Mouse (Mus musculus): Measurements from ENCODE around the gene G0s2. TPM values are rescaled to one million over a fixed set of nuclear protein-coding genes. Genes with fewer than 3 reads are reported as not detected.

G0s2 gene
- polyA plus RNA-seq, 1 experiment from 2014 or later = 180 TPM

- H3K4me1 ChIP-seq (ENCODE audit: control insufficient read depth, low read depth, low read length) = no peaks in the 10 kb centered on the region; the same call in 1 of the 2 replicates
- no peak overlapping the region for H3K27ac ChIP-seq (ENCODE audit: low read length)
- H3K27me3 ChIP-seq (ENCODE audit: control insufficient read depth, insufficient read depth, low read depth, low read length) = no peaks in the 10 kb centered on the region
- no peak for ATAC-seq (ENCODE audit: low read depth)
- H3K4me2 ChIP-seq (ENCODE audit: low read depth, low read length) = no peak overlapping the region
- WGBS (ENCODE audit: insufficient replicate concordance) = 15% methylated on average over 1 of the region's 1 CpGs
- no peaks in the 10 kb centered on the region for H3K36me3 ChIP-seq (ENCODE audit: control insufficient read depth, insufficient read depth)
- no peak overlapping the region for H3K9ac ChIP-seq (ENCODE audit: low read depth, low read length)
- no peaks in the 10 kb centered on the region for H3K9me3 ChIP-seq (replicated peaks; ENCODE audit: control insufficient read depth, low read length)
- no peak overlapping the region for H3K4me3 ChIP-seq (ENCODE audit: low read depth, low read length)
Observed at GRCm38 (mm10) chr1:193309785-193310518, 36.9 kb upstream of the G0s2 start.

GRCm38 (mm10) chr1:193306832-193307231 lies 33.8 kb upstream of the G0s2 start:
- no peak overlapping the region for H3K9ac ChIP-seq (ENCODE audit: low read depth, low read length)

DNA sequence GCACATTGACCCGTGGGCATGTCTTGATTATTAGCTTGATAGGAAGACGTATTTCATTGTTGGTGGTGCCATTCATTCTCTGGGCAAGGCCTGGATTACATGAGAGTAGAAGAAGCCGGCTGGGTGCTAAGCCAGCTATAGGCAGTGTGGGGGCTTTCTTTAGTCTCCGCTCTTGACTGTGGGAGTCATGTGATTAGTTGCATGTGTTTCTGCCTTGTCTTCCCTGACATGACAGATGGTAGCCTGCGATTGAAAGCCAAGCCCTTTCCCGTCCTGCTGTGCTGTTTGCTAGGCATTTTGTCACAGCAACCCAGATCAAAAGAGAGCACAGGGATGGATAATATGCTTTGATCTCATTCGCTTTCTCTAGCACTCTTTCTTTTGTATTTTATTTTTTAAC lies 32.4 kb upstream of the G0s2 start:
- H3K4me3 ChIP-seq (ENCODE audit: low read depth, low read length) = no peak overlapping the region
- no peak overlapping the region for H3K4me2 ChIP-seq (ENCODE audit: low read depth, low read length)
- H3K27me3 ChIP-seq (ENCODE audit: control insufficient read depth, insufficient read depth, low read depth, low read length) = no peaks in the 10 kb centered on the region
- H3K27ac ChIP-seq (ENCODE audit: low read length) = no peak overlapping the region
- WGBS (ENCODE audit: insufficient replicate concordance) = 49% methylated on average over 7 of the region's 7 CpGs
- no peak for ATAC-seq (ENCODE audit: low read depth)
- H3K9ac ChIP-seq (ENCODE audit: low read depth, low read length) = no peak overlapping the region
- H3K36me3 ChIP-seq (ENCODE audit: control insufficient read depth, insufficient read depth) = no peaks in the 10 kb centered on the region
- no peaks in the 10 kb centered on the region for H3K9me3 ChIP-seq (replicated peaks; ENCODE audit: control insufficient read depth, low read length)
- H3K4me1 ChIP-seq (ENCODE audit: control insufficient read depth, low read depth, low read length) = no peaks in the 10 kb centered on the region; the same call in 1 of the 2 replicates

More at GRCm38 (mm10) chr1:193306832-193307231, 33.8 kb upstream of the G0s2 start:
- H3K4me1 ChIP-seq (ENCODE audit: control insufficient read depth, low read depth, low read length) = no peaks in the 10 kb centered on the region; the same call in 1 of the 2 replicates
- H3K4me3 ChIP-seq (ENCODE audit: low read depth, low read length) = no peak overlapping the region
- no peak for ATAC-seq (ENCODE audit: low read depth)
- no peaks in the 10 kb centered on the region for H3K27me3 ChIP-seq (ENCODE audit: control insufficient read depth, insufficient read depth, low read depth, low read length)
- no peak overlapping the region for H3K4me2 ChIP-seq (ENCODE audit: low read depth, low read length)
- no peaks in the 10 kb centered on the region for H3K36me3 ChIP-seq (ENCODE audit: control insufficient read depth, insufficient read depth)
- no peaks in the 10 kb centered on the region for H3K9me3 ChIP-seq (replicated peaks; ENCODE audit: control insufficient read depth, low read length)
- H3K27ac ChIP-seq (ENCODE audit: low read length) = no peak overlapping the region
- 55% methylated on average over 2 of the region's 2 CpGs for WGBS (ENCODE audit: insufficient replicate concordance)

GRCm38 (mm10) chr1:193303096-193303495 lies 30.1 kb upstream of the G0s2 start:
- no peak overlapping the region for H3K4me2 ChIP-seq (ENCODE audit: low read depth, low read length)
- H3K4me1 ChIP-seq (ENCODE audit: control insufficient read depth, low read depth, low read length) = peaks cover 2% of the 10 kb centered on the region; the same call in 1 of the 2 replicates
- ATAC-seq (ENCODE audit: low read depth) = no peak
- H3K9me3 ChIP-seq (replicated peaks; ENCODE audit: control insufficient read depth, low read length) = no peaks in the 10 kb centered on the region
- H3K4me3 ChIP-seq (ENCODE audit: low read depth, low read length) = no peak overlapping the region
- H3K27ac ChIP-seq (ENCODE audit: low read length) = no peak overlapping the region
- 17% methylated on average over 2 of the region's 2 CpGs for WGBS (ENCODE audit: insufficient replicate concordance)
- H3K27me3 ChIP-seq (ENCODE audit: control insufficient read depth, insufficient read depth, low read depth, low read length) = no peaks in the 10 kb centered on the region
- H3K9ac ChIP-seq (ENCODE audit: low read depth, low read length) = no peak overlapping the region
- H3K36me3 ChIP-seq (ENCODE audit: control insufficient read depth, insufficient read depth) = no peaks in the 10 kb centered on the region

DNA sequence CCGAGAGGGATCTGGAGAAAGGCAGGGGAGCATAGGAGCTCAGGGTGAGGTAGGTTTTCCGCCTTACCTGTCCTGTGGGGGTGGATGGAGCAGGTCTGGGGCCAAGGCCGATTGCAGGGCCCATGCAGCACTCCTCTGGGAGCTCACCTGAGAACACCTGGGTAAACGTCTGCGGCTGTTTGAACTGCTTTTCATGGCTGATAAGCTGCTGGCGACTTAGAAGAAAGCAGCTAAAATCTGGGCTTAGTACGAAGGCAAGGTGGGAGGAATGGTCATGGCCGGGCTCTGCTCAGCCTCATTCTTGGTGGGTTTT lies 29.0 kb upstream of the G0s2 start:
- Histone ChIP-seq H3K4me1 (ENCODE audit: control insufficient read depth, low read depth, low read length) (peaks cover 2% of the 10 kb centered on the region; the same call in 1 of the 2 replicates), H3K27me3 (ENCODE audit: control insufficient read depth, insufficient read depth, low read depth, low read length) (no peaks in the 10 kb centered on the region), H3K4me2 (ENCODE audit: low read depth, low read length) (no peak overlapping the region), H3K36me3 (ENCODE audit: control insufficient read depth, insufficient read depth) (no peaks in the 10 kb centered on the region), H3K9ac (ENCODE audit: low read depth, low read length) (no peak overlapping the region), H3K9me3 (replicated peaks; ENCODE audit: control insufficient read depth, low read length) (no peaks in the 10 kb centered on the region), H3K4me3 (ENCODE audit: low read depth, low read length) (no peak overlapping the region), H3K27ac (ENCODE audit: low read length) (no peak overlapping the region)
- no peak for ATAC-seq (ENCODE audit: low read depth)
- WGBS (ENCODE audit: insufficient replicate concordance) = 39% methylated on average over 8 of the region's 8 CpGs

GRCm38 (mm10) chr1:193301216-193302092 lies 28.4 kb upstream of the G0s2 start:
- WGBS (ENCODE audit: insufficient replicate concordance) = 36% methylated on average over 6 of the region's 6 CpGs
- Histone ChIP-seq H3K9ac (ENCODE audit: low read depth, low read length) (no peak overlapping the region), H3K27ac (ENCODE audit: low read length) (no peak overlapping the region), H3K4me1 (ENCODE audit: control insufficient read depth, low read depth, low read length) (peaks cover 2% of the 10 kb centered on the region; the same call in 1 of the 2 replicates), H3K9me3 (replicated peaks; ENCODE audit: control insufficient read depth, low read length) (no peaks in the 10 kb centered on the region), H3K4me3 (ENCODE audit: low read depth, low read length) (no peak overlapping the region), H3K4me2 (ENCODE audit: low read depth, low read length) (no peak overlapping the region), H3K27me3 (ENCODE audit: control insufficient read depth, insufficient read depth, low read depth, low read length) (no peaks in the 10 kb centered on the region), H3K36me3 (ENCODE audit: control insufficient read depth, insufficient read depth) (no peaks in the 10 kb centered on the region)
- no peak for ATAC-seq (ENCODE audit: low read depth)

GRCm38 (mm10) chr1:193299995-193300394 lies 27.0 kb upstream of the G0s2 start:
- H3K9ac ChIP-seq (ENCODE audit: low read depth, low read length) = no peak overlapping the region
- H3K27me3 ChIP-seq (ENCODE audit: control insufficient read depth, insufficient read depth, low read depth, low read length) = no peaks in the 10 kb centered on the region
- H3K36me3 ChIP-seq (ENCODE audit: control insufficient read depth, insufficient read depth) = no peaks in the 10 kb centered on the region
- WGBS (ENCODE audit: insufficient replicate concordance) = 23% methylated on average over 1 of the region's 1 CpGs
- no peak overlapping the region for H3K4me2 ChIP-seq (ENCODE audit: low read depth, low read length)
- no peak overlapping the region for H3K27ac ChIP-seq (ENCODE audit: low read length)
- peaks cover 2% of the 10 kb centered on the region; the same call in 1 of the 2 replicates for H3K4me1 ChIP-seq (ENCODE audit: control insufficient read depth, low read depth, low read length)
- no peak for ATAC-seq (ENCODE audit: low read depth)
- H3K9me3 ChIP-seq (replicated peaks; ENCODE audit: control insufficient read depth, low read length) = no peaks in the 10 kb centered on the region
- no peak overlapping the region for H3K4me3 ChIP-seq (ENCODE audit: low read depth, low read length)

DNA sequence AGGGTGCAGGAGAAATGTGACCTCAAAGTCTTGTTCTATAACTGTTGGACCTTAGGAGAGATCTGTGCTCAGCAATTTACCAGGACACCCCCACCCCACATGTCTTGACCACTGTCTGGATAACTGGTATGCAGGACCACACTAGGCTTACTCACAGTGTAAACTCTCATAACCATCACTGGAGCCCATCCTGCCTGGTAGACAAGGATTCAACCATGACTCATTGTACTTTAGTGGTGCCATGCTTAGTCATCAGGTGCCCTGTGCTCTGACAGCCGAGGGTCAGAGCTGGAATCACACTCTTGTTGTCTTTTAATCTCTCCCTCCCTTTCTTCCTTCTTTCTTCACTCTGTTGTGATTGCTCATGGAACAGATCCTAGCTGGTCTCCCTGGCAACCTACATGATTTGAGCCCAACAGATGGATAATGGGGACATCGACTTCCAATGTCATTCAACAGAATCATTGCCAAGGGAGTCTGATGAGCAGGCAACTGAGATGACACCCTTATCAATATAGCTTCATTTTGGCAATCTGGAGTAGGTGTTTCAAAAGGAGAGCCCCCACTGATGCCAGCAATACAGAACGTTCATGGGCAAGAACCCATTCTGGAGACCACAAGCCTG lies 25.2 kb upstream of the G0s2 start:
- no peaks in the 10 kb centered on the region for H3K27me3 ChIP-seq (ENCODE audit: control insufficient read depth, insufficient read depth, low read depth, low read length)
- WGBS (ENCODE audit: insufficient replicate concordance) = 56% methylated on average over 3 of the region's 3 CpGs

More for the DNA sequence above, 25.2 kb upstream of the G0s2 start:
- Histone ChIP-seq H3K9ac (ENCODE audit: low read depth, low read length) (no peak overlapping the region), H3K9me3 (replicated peaks; ENCODE audit: control insufficient read depth, low read length) (no peaks in the 10 kb centered on the region), H3K36me3 (ENCODE audit: control insufficient read depth, insufficient read depth) (no peaks in the 10 kb centered on the region), H3K4me1 (ENCODE audit: control insufficient read depth, low read depth, low read length) (peaks cover 2% of the 10 kb centered on the region; the same call in 1 of the 2 replicates), H3K4me3 (ENCODE audit: low read depth, low read length) (no peak overlapping the region), H3K27ac (ENCODE audit: low read length) (no peak overlapping the region), H3K4me2 (ENCODE audit: low read depth, low read length) (no peak overlapping the region)
- no peak for ATAC-seq (ENCODE audit: low read depth)

All from liver, embryonic 16.5 days (tissue).